Mouse (Mus musculus) ES-E14 (cell line): ENCODE results near the gene Eps15l1. TPM values are rescaled to one million over a fixed set of nuclear protein-coding genes. Genes with fewer than 3 reads are reported as not detected.

Source experiments
- DNase-seq: peaks from one replicate; pipeline ENCODE4 v3.0.0-alpha.2; 2013; ENCODE audit warnings: low read depth, low spot score
- H3K27ac ChIP-seq: 2 replicates; pipeline ENCODE4 v1.5.1; 2012; ENCODE audit warnings: low read depth, mild to moderate bottlenecking, low read length, moderate library complexity, mixed read lengths; ENCODE audit not compliant: poor library complexity, insufficient read depth, severe bottlenecking
- H3K36me3 ChIP-seq: 2 replicates; pipeline ENCODE4 v1.6.1; 2012; ENCODE audit warnings: mild to moderate bottlenecking, low read length, moderate library complexity, mixed read lengths; ENCODE audit not compliant: control insufficient read depth, poor library complexity, insufficient read depth, severe bottlenecking
- H3K4me1 ChIP-seq, 2 experiments: fragments of 150-350 bp in 1 of 2; sonication (generic) in 1 of 2; 2 replicates each; pipeline ENCODE4 v1.6.1; 2012; ENCODE audit warnings: low read length in 2 of 2, mild to moderate bottlenecking in 1 of 2, mixed read lengths in 1 of 2; ENCODE audit not compliant: control insufficient read depth in 2 of 2, insufficient read depth in 2 of 2, poor library complexity in 1 of 2
- H3K4me3 ChIP-seq, 2 experiments: fragments of 150-350 bp in 1 of 2; sonication (generic) in 1 of 2; 2 replicates each; pipeline ENCODE4 v1.5.1; 2012; ENCODE audit warnings: low read length in 2 of 2, low read depth in 1 of 2, mild to moderate bottlenecking in 1 of 2, mixed read lengths in 1 of 2; ENCODE audit not compliant: insufficient read depth in 1 of 2, poor library complexity in 1 of 2, severe bottlenecking in 1 of 2
- H3K9ac ChIP-seq: 2 replicates; pipeline ENCODE4 v1.6.1; 2012; ENCODE audit warnings: low read depth, mild to moderate bottlenecking, low read length, mixed read lengths; ENCODE audit not compliant: poor library complexity, insufficient read depth, severe bottlenecking
- H3K9me3 ChIP-seq: fragments of 150-350 bp; sonication (generic); 2 replicates; pipeline ENCODE4 v1.6.1; 2012; ENCODE audit warnings: low read depth, mild to moderate bottlenecking, low read length; ENCODE audit not compliant: control insufficient read depth, insufficient read depth
- CHD2 ChIP-seq: IDR thresholded peaks from 2 replicates; pipeline ENCODE4 v1.6.1; 2014; ENCODE audit warnings: mild to moderate bottlenecking, low read depth, low read length, inconsistent platforms
- HCFC1 ChIP-seq: IDR thresholded peaks from 2 replicates; pipeline ENCODE4 v1.6.1; 2012; ENCODE audit warnings: low read length, inconsistent platforms, borderline replicate concordance; ENCODE audit not compliant: insufficient read depth
- MAFK ChIP-seq: IDR thresholded peaks from 2 replicates; pipeline ENCODE4 v1.6.1; 2014; ENCODE audit warnings: mild to moderate bottlenecking, low read depth, low read length, inconsistent platforms; ENCODE audit not compliant: insufficient read depth
- ZC3H11A ChIP-seq: IDR thresholded peaks from 2 replicates; pipeline ENCODE4 v1.6.1; 2012; ENCODE audit warnings: low read depth, mild to moderate bottlenecking, inconsistent platforms, low read length, borderline replicate concordance
- ZNF384 ChIP-seq: IDR thresholded peaks from 2 replicates; pipeline ENCODE4 v1.6.1; 2012; ENCODE audit warnings: low read depth, low read length, inconsistent platforms
- in situ Hi-C, 2 experiments: fragments of 600-800 bp; cut with MboI; formaldehyde crosslinking; loops; one replicate each; pipeline ENCODE4 v1.15.1; 2025; ENCODE audit warnings: low sequenced_read_pairs in 2 of 2, inconsistent platforms in 1 of 2; ENCODE audit not compliant: unreplicated experiment in 2 of 2
- total RNA-seq: library from RNA; depleted of rRNA; stranded (reverse); fragments of 300-350 nt; gene quantifications from 2 replicates; pipeline ENCODE4 v1.2.3, GENCODE M21; 2012

Eps15l1 gene
- total RNA-seq, 1 experiment: 41.7 TPM

GRCm38 (mm10) chr8:72459881-72460533, 38.7 kb upstream of the Eps15l1 start:
- Histone ChIP-seq H3K4me1 (peaks cover 0 to 4% of the 10 kb centered on the region in 2 experiments; a peak in 1 of 4 replicates), H3K9ac (no peak overlapping the region), H3K36me3 (peaks cover 57% of the 10 kb centered on the region), H3K9me3 (no peaks in the 10 kb centered on the region), H3K27ac (no peak overlapping the region), H3K4me3 (no peak overlapping the region)
- TF ChIP-seq ZNF384 (no peak), CHD2 (no peak), HCFC1 (no peak), MAFK (no peak), ZC3H11A (no peak)
- in situ Hi-C loops: no loop called here
- no peak for DNase-seq

GRCm38 (mm10) chr8:72458457-72458856, 37.2 kb upstream of the Eps15l1 start:
- TF ChIP-seq CHD2: no peak
- no peak for TF ChIP-seq ZNF384
- TF ChIP-seq HCFC1: no peak
- TF ChIP-seq MAFK: no peak
- TF ChIP-seq ZC3H11A: no peak
- Histone ChIP-seq H3K9me3 (no peaks in the 10 kb centered on the region), H3K9ac (no peak overlapping the region), H3K4me1 (peaks cover 0 to 4% of the 10 kb centered on the region in 2 experiments; a peak in 1 of 4 replicates), H3K36me3 (peaks cover 43% of the 10 kb centered on the region), H3K27ac (no peak overlapping the region), H3K4me3 (no peak overlapping the region)
- no peak for DNase-seq
- in situ Hi-C loops: no loop called here

- H3K4me1 ChIP-seq: peaks cover 0 to 4% of the 10 kb centered on the region in 2 experiments; a peak in 1 of 4 replicates
- no peak for DNase-seq
- no peak overlapping the region for H3K27ac ChIP-seq
- H3K36me3 ChIP-seq: peaks cover 37% of the 10 kb centered on the region
- no peaks in the 10 kb centered on the region for H3K9me3 ChIP-seq
- TF ChIP-seq ZC3H11A (no peak), MAFK (no peak), CHD2 (no peak), ZNF384 (no peak), HCFC1 (no peak)
- in situ Hi-C loops: no loop called here
- H3K4me3 ChIP-seq: no peak overlapping the region
- no peak overlapping the region for H3K9ac ChIP-seq
These were observed 36.5 kb upstream of the Eps15l1 start for GRCm38 (mm10) chr8:72457806-72458205.

GRCm38 (mm10) chr8:72455317-72455716, 34.1 kb upstream of the Eps15l1 start:
- no peak overlapping the region for H3K9ac ChIP-seq
- DNase-seq: no peak
- H3K9me3 ChIP-seq: no peaks in the 10 kb centered on the region
- no peak overlapping the region for H3K27ac ChIP-seq
- H3K4me3 ChIP-seq: no peak overlapping the region
- H3K4me1 ChIP-seq: no peaks in the 10 kb centered on the region
- H3K36me3 ChIP-seq: peaks cover 19% of the 10 kb centered on the region
- TF ChIP-seq ZC3H11A (no peak), MAFK (no peak), CHD2 (no peak), ZNF384 (no peak), HCFC1 (no peak)
- in situ Hi-C loops: no loop called here

GRCm38 (mm10) chr8:72453904-72454303, 32.6 kb upstream of the Eps15l1 start:
- DNase-seq: no peak

More at GRCm38 (mm10) chr8:72453904-72454303, 32.6 kb upstream of the Eps15l1 start:
- Histone ChIP-seq H3K9ac (no peak overlapping the region), H3K36me3 (peaks cover 21% of the 10 kb centered on the region), H3K4me3 (no peak overlapping the region), H3K4me1 (no peaks in the 10 kb centered on the region), H3K27ac (no peak overlapping the region), H3K9me3 (no peaks in the 10 kb centered on the region)
- in situ Hi-C loops: no loop called here
- no peak for TF ChIP-seq MAFK
- no peak for TF ChIP-seq ZC3H11A
- TF ChIP-seq CHD2: no peak
- no peak for TF ChIP-seq ZNF384
